Mouse (Mus musculus) stomach, embryonic 15.5 days (tissue): Measurements from ENCODE around the gene Mfsd14a. TPM values are rescaled to one million over a fixed set of nuclear protein-coding genes. Genes with fewer than 3 reads are reported as not detected.

Experiments used
- ATAC-seq: fragments of 200-750 bp; cut with Nextera tagmentation; 2 replicates; pipeline ENCODE4 v1.8.0; 2017; ENCODE audit warnings: low read depth, moderate number of reproducible peaks, moderate TSS enrichment; ENCODE audit not compliant: insufficient read depth, low FRiP score
- H3K27ac ChIP-seq: fragments of 300-500 bp; sonication (generic); 2 replicates; pipeline ENCODE4 v1.5.1; 2015; ENCODE audit warnings: mild to moderate bottlenecking, inconsistent platforms
- H3K27me3 ChIP-seq: fragments of 300-500 bp; sonication (generic); replicated peaks from 2 replicates; pipeline ENCODE4 v1.6.1; 2015; ENCODE audit warnings: inconsistent platforms
- H3K36me3 ChIP-seq: fragments of 300-500 bp; sonication (generic); 2 replicates; pipeline ENCODE4 v1.6.1; 2015; ENCODE audit warnings: inconsistent platforms
- H3K4me1 ChIP-seq: fragments of 300-500 bp; sonication (generic); 2 replicates; pipeline ENCODE4 v1.6.1; 2015; ENCODE audit warnings: inconsistent platforms
- H3K4me2 ChIP-seq: fragments of 300-500 bp; sonication (generic); 2 replicates; pipeline ENCODE4 v1.6.1; 2015; ENCODE audit warnings: mild to moderate bottlenecking, inconsistent platforms
- H3K4me3 ChIP-seq: fragments of 300-500 bp; sonication (generic); replicated peaks from 2 replicates; pipeline ENCODE4 v1.5.1; 2015; ENCODE audit warnings: inconsistent platforms
- H3K9ac ChIP-seq: fragments of 300-500 bp; sonication (generic); 2 replicates; pipeline ENCODE4 v1.6.1; 2015; ENCODE audit warnings: inconsistent platforms
- H3K9me3 ChIP-seq: fragments of 300-500 bp; sonication (generic); 2 replicates; pipeline ENCODE4 v1.6.1; 2016; ENCODE audit warnings: inconsistent platforms
- WGBS: fragments of 180-500 bp; shearing (Covaris S2); methylation state at CpG from one replicate; pipeline ENCODE4 v1.1.7; 2015; 5-methylcytosine and 5-hydroxymethylcytosine counted together
- polyA plus RNA-seq: library from polyadenylated mRNA; unstranded; fragments of >200 nt; fragmentation: Nextera tagmentation; extraction: Ambion mirVana; gene quantifications from 2 replicates; pipeline ENCODE4 v1.2.1, GENCODE M21; 2015

Mfsd14a gene
- polyA plus RNA-seq, 1 experiment from 2014 or later, result 79.5 TPM

DNA sequence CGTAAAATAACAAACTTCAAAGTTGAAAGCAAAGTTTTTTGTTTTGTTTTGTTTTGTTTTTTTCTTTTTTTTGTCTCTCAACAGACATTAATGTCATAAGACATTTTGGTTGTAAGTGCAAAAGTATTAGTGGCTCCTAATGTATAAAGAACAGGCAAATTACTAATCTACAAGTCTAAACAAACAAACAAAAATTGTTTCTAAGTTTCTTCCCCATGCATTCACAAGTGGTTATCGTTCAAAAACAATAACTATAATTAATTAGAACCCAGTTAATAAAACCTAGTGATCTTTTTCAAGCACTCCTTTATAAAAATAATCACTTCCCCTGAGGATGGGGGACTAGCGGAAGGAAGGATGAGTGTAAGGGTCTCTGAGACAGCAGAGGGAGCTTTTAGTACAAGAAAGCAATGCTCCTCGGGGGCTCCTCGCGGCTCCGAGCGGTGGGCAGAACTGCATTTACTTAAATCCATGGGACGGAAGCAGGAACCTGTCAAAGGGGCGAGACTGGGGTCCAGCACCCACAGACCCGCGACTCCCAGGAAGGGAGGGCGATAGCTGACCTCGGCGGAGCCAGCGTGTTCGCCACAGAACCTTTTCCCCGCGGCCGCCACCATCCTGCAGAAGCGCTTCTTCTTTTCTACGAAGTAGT lies 68.3 kb downstream of the Mfsd14a start:
- H3K9ac ChIP-seq, result peak overlapping the region; percentile 66
- H3K27me3 ChIP-seq, result no peaks in the 10 kb centered on the region
- no peaks in the 10 kb centered on the region for H3K4me1 ChIP-seq
- H3K36me3 ChIP-seq, result peaks cover 24% of the 10 kb centered on the region; the same call in 1 of the 2 replicates
- 2% methylated on average over 22 of the region's 22 CpGs for WGBS
- peak overlapping the region; percentile 47 for H3K4me2 ChIP-seq
- no peaks in the 10 kb centered on the region for H3K9me3 ChIP-seq
- H3K4me3 ChIP-seq, result peak overlapping the region; percentile 92
- peak overlapping the region; percentile 84 for H3K27ac ChIP-seq
- ATAC-seq, result peak; percentile 54; the same call in 1 of the 2 replicates

DNA sequence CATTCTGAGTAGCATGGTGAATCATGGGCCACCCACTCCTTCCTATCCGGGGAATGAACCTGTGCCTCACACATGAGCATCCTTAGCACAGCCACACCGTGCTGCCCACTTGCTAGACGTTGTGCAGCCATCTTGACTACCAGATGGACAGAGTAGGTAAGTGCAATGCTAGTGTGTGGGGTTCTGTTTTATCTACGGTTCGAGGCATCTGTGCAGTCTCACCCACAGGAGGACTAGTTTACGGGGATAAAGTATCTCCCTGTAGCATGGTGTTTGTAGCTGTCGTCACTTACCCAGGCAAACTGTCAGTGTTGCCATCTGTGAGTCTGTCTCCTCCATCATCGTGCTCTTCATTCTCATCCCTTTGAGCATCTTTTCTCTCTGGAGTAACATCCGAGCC lies 80.3 kb downstream of the Mfsd14a start:
- Histone ChIP-seq H3K27ac (no peak overlapping the region), H3K36me3 (peaks cover 36% of the 10 kb centered on the region), H3K9ac (no peak overlapping the region), H3K9me3 (no peaks in the 10 kb centered on the region), H3K27me3 (no peaks in the 10 kb centered on the region), H3K4me2 (no peak overlapping the region), H3K4me3 (no peak overlapping the region), H3K4me1 (no peaks in the 10 kb centered on the region)
- no peak for ATAC-seq
- WGBS, result 95% methylated on average over 9 of the region's 9 CpGs

Other genes starting within 250 kb of the Mfsd14a start
- 9.1 and 9.2 TPM in 2 replicates for gene Cdc14a, start 238.6 kb downstream of the Mfsd14a start, polyA plus RNA-seq
- 60.1 and 66.8 TPM in 2 replicates for gene Rtca, start 154.5 kb downstream of the Mfsd14a start, polyA plus RNA-seq
- gene Dbt, start 149.6 kb downstream of the Mfsd14a start, polyA plus RNA-seq, result 22.2 and 27.9 TPM in 2 replicates
- 1.5 and 2.2 TPM in 2 replicates for gene Lrrc39, start 99.7 kb downstream of the Mfsd14a start, polyA plus RNA-seq
- 20.5 and 20.7 TPM in 2 replicates for gene Sass6, start 67.7 kb downstream of the Mfsd14a start, polyA plus RNA-seq
- gene Trmt13, start 48.1 kb downstream of the Mfsd14a start, polyA plus RNA-seq, result 28.4 and 29.8 TPM in 2 replicates
- 0.61 TPM in 1 of 2 replicates, not detected in the other for gene Gm43191, start 18.6 kb upstream of the Mfsd14a start, polyA plus RNA-seq
- gene Slc35a3, start 50.2 kb upstream of the Mfsd14a start, polyA plus RNA-seq, result 21.5 and 22.3 TPM in 2 replicates
- 13.8 and 14.0 TPM in 2 replicates for gene Agl, start 145.5 kb upstream of the Mfsd14a start, polyA plus RNA-seq
- 34.5 and 40.5 TPM in 2 replicates for gene Frrs1, start 196.8 kb upstream of the Mfsd14a start, polyA plus RNA-seq